Mouse (Mus musculus): ENCODE measurements at regions not wholly inside any gene's neighbourhood (a gene's known extent, or its start where the extent isn't known, plus 50 kb on each side); places are given as distances from the start of the nearest gene placed in this dataset.

GRCm38 (mm10) chr14:101382838-101383237 is 182.7 kb upstream of the Prr30 start:
- H3K27ac ChIP-seq (ENCODE audit: low read length), result no peak overlapping the region
- no peak overlapping the region for H3K4me2 ChIP-seq (ENCODE audit: low read depth, low read length)
- no peaks in the 10 kb centered on the region for H3K27me3 ChIP-seq (ENCODE audit: control insufficient read depth, insufficient read depth, low read depth, low read length)
- no peaks in the 10 kb centered on the region for H3K9me3 ChIP-seq (ENCODE audit: control insufficient read depth, low read length)
- H3K4me1 ChIP-seq (replicated peaks; ENCODE audit: control insufficient read depth, insufficient read depth, low read length), result no peaks in the 10 kb centered on the region
- WGBS, result 69% methylated on average over 6 of the region's 6 CpGs
- H3K4me3 ChIP-seq (ENCODE audit: low read length), result no peak overlapping the region
- no peaks in the 10 kb centered on the region for H3K36me3 ChIP-seq (ENCODE audit: control insufficient read depth, insufficient read depth, low read length)
- no peak overlapping the region for H3K9ac ChIP-seq (ENCODE audit: low read length)
- no peak for ATAC-seq (ENCODE audit: low read depth)

GRCm38 (mm10) chr14:101381943-101382342 is 181.8 kb upstream of the Prr30 start:
- 46% methylated on average over 2 of the region's 2 CpGs for WGBS
- ATAC-seq (ENCODE audit: low read depth), result no peak

GRCm38 (mm10) chr14:101379663-101380006 is 179.5 kb upstream of the Prr30 start:
- Histone ChIP-seq H3K9me3 (ENCODE audit: control insufficient read depth, low read length) (no peaks in the 10 kb centered on the region), H3K4me1 (replicated peaks; ENCODE audit: control insufficient read depth, insufficient read depth, low read length) (no peaks in the 10 kb centered on the region), H3K27ac (ENCODE audit: low read length) (no peak overlapping the region), H3K4me3 (ENCODE audit: low read length) (no peak overlapping the region), H3K36me3 (ENCODE audit: control insufficient read depth, insufficient read depth, low read length) (no peaks in the 10 kb centered on the region), H3K27me3 (ENCODE audit: control insufficient read depth, insufficient read depth, low read depth, low read length) (no peaks in the 10 kb centered on the region), H3K4me2 (ENCODE audit: low read depth, low read length) (0 out of 2 replicates have a peak overlapping the region, but pooled peaks have one; percentile 51), H3K9ac (ENCODE audit: low read length) (no peak overlapping the region)
- 0 out of 2 replicates have a peak, but pooled peaks have one; percentile 35 for ATAC-seq (ENCODE audit: low read depth)
- WGBS, result 44% methylated on average over 4 of the region's 4 CpGs

More at GRCm38 (mm10) chr14:101381943-101382342, 181.8 kb upstream of the Prr30 start:
- Histone ChIP-seq H3K27me3 (ENCODE audit: control insufficient read depth, insufficient read depth, low read depth, low read length) (no peaks in the 10 kb centered on the region), H3K4me3 (ENCODE audit: low read length) (no peak overlapping the region), H3K4me1 (replicated peaks; ENCODE audit: control insufficient read depth, insufficient read depth, low read length) (no peaks in the 10 kb centered on the region), H3K9me3 (ENCODE audit: control insufficient read depth, low read length) (no peaks in the 10 kb centered on the region), H3K36me3 (ENCODE audit: control insufficient read depth, insufficient read depth, low read length) (no peaks in the 10 kb centered on the region), H3K9ac (ENCODE audit: low read length) (no peak overlapping the region), H3K4me2 (ENCODE audit: low read depth, low read length) (no peak overlapping the region), H3K27ac (ENCODE audit: low read length) (no peak overlapping the region)

GRCm38 (mm10) chr14:101378965-101379662 is 179.0 kb upstream of the Prr30 start:
- ATAC-seq (ENCODE audit: low read depth), result peak; percentile 92
- Histone ChIP-seq H3K4me3 (ENCODE audit: low read length) (peak overlapping the region; percentile 5; the same call in 1 of the 2 replicates), H3K27ac (ENCODE audit: low read length) (no peak overlapping the region), H3K27me3 (ENCODE audit: control insufficient read depth, insufficient read depth, low read depth, low read length) (no peaks in the 10 kb centered on the region), H3K4me1 (replicated peaks; ENCODE audit: control insufficient read depth, insufficient read depth, low read length) (no peaks in the 10 kb centered on the region), H3K9me3 (ENCODE audit: control insufficient read depth, low read length) (no peaks in the 10 kb centered on the region), H3K4me2 (ENCODE audit: low read depth, low read length) (peak overlapping the region; percentile 51), H3K36me3 (ENCODE audit: control insufficient read depth, insufficient read depth, low read length) (no peaks in the 10 kb centered on the region), H3K9ac (ENCODE audit: low read length) (0 out of 2 replicates have a peak overlapping the region, but pooled peaks have one; percentile 0)
- WGBS, result 15% methylated on average over 21 of the region's 21 CpGs

- H3K4me1 ChIP-seq (replicated peaks; ENCODE audit: control insufficient read depth, insufficient read depth, low read length), result no peaks in the 10 kb centered on the region
- H3K27me3 ChIP-seq (ENCODE audit: control insufficient read depth, insufficient read depth, low read depth, low read length), result no peaks in the 10 kb centered on the region
- no peak overlapping the region for H3K27ac ChIP-seq (ENCODE audit: low read length)
- H3K4me2 ChIP-seq (ENCODE audit: low read depth, low read length), result no peak overlapping the region
- 84% methylated on average over 8 of the region's 8 CpGs for WGBS
- no peak overlapping the region for H3K4me3 ChIP-seq (ENCODE audit: low read length)
- no peak for ATAC-seq (ENCODE audit: low read depth)
- H3K36me3 ChIP-seq (ENCODE audit: control insufficient read depth, insufficient read depth, low read length), result no peaks in the 10 kb centered on the region
- H3K9ac ChIP-seq (ENCODE audit: low read length), result no peak overlapping the region
- no peaks in the 10 kb centered on the region for H3K9me3 ChIP-seq (ENCODE audit: control insufficient read depth, low read length)
Observed at GRCm38 (mm10) chr14:101378545-101378944, 178.4 kb upstream of the Prr30 start.

GRCm38 (mm10) chr14:101376690-101377089 is 176.6 kb upstream of the Prr30 start:
- Histone ChIP-seq H3K4me3 (ENCODE audit: low read length) (no peak overlapping the region), H3K27me3 (ENCODE audit: control insufficient read depth, insufficient read depth, low read depth, low read length) (no peaks in the 10 kb centered on the region), H3K9ac (ENCODE audit: low read length) (no peak overlapping the region), H3K36me3 (ENCODE audit: control insufficient read depth, insufficient read depth, low read length) (no peaks in the 10 kb centered on the region), H3K4me2 (ENCODE audit: low read depth, low read length) (no peak overlapping the region), H3K4me1 (replicated peaks; ENCODE audit: control insufficient read depth, insufficient read depth, low read length) (no peaks in the 10 kb centered on the region), H3K27ac (ENCODE audit: low read length) (no peak overlapping the region), H3K9me3 (ENCODE audit: control insufficient read depth, low read length) (no peaks in the 10 kb centered on the region)
- 67% methylated on average over 1 of the region's 1 CpGs for WGBS
- ATAC-seq (ENCODE audit: low read depth), result no peak

- Histone ChIP-seq H3K27me3 (ENCODE audit: control insufficient read depth, insufficient read depth, low read depth, low read length) (no peaks in the 10 kb centered on the region), H3K4me1 (replicated peaks; ENCODE audit: control insufficient read depth, insufficient read depth, low read length) (no peaks in the 10 kb centered on the region), H3K4me2 (ENCODE audit: low read depth, low read length) (no peak overlapping the region), H3K9ac (ENCODE audit: low read length) (no peak overlapping the region), H3K27ac (ENCODE audit: low read length) (no peak overlapping the region), H3K9me3 (ENCODE audit: control insufficient read depth, low read length) (no peaks in the 10 kb centered on the region), H3K36me3 (ENCODE audit: control insufficient read depth, insufficient read depth, low read length) (no peaks in the 10 kb centered on the region), H3K4me3 (ENCODE audit: low read length) (no peak overlapping the region)
- 35% methylated on average over 6 of the region's 6 CpGs for WGBS
- no peak for ATAC-seq (ENCODE audit: low read depth)
Observed at GRCm38 (mm10) chr14:101375833-101376232, 175.7 kb upstream of the Prr30 start.

GRCm38 (mm10) chr14:101373864-101374263 is 173.7 kb upstream of the Prr30 start:
- no peak overlapping the region for H3K27ac ChIP-seq (ENCODE audit: low read length)

GRCm38 (mm10) chr14:101359860-101360259 is 159.7 kb upstream of the Prr30 start:
- Histone ChIP-seq H3K27me3 (ENCODE audit: control insufficient read depth, insufficient read depth, low read depth, low read length) (no peaks in the 10 kb centered on the region), H3K9ac (ENCODE audit: low read length) (no peak overlapping the region), H3K4me2 (ENCODE audit: low read depth, low read length) (no peak overlapping the region), H3K27ac (ENCODE audit: low read length) (no peak overlapping the region), H3K4me3 (ENCODE audit: low read length) (no peak overlapping the region), H3K36me3 (ENCODE audit: control insufficient read depth, insufficient read depth, low read length) (no peaks in the 10 kb centered on the region), H3K9me3 (ENCODE audit: control insufficient read depth, low read length) (no peaks in the 10 kb centered on the region), H3K4me1 (replicated peaks; ENCODE audit: control insufficient read depth, insufficient read depth, low read length) (no peaks in the 10 kb centered on the region)
- 81% methylated on average over 2 of the region's 2 CpGs for WGBS
- ATAC-seq (ENCODE audit: low read depth), result no peak

More at GRCm38 (mm10) chr14:101373864-101374263, 173.7 kb upstream of the Prr30 start:
- Histone ChIP-seq H3K4me2 (ENCODE audit: low read depth, low read length) (no peak overlapping the region), H3K36me3 (ENCODE audit: control insufficient read depth, insufficient read depth, low read length) (no peaks in the 10 kb centered on the region), H3K4me3 (ENCODE audit: low read length) (no peak overlapping the region), H3K9ac (ENCODE audit: low read length) (no peak overlapping the region), H3K27me3 (ENCODE audit: control insufficient read depth, insufficient read depth, low read depth, low read length) (no peaks in the 10 kb centered on the region), H3K4me1 (replicated peaks; ENCODE audit: control insufficient read depth, insufficient read depth, low read length) (no peaks in the 10 kb centered on the region), H3K9me3 (ENCODE audit: control insufficient read depth, low read length) (no peaks in the 10 kb centered on the region)
- no peak for ATAC-seq (ENCODE audit: low read depth)
- 89% methylated on average over 4 of the region's 4 CpGs for whole genome bisulfite sequencing

Data from lung, embryonic 16.5 days (tissue).